Mouse (Mus musculus): ENCODE data around the gene Limk1. TPM values are rescaled to one million over a fixed set of nuclear protein-coding genes. Genes with fewer than 3 reads are reported as not detected.
A peak's percentile ranks its signal among the peaks of the same experiment; 100 is the strongest.

Limk1 gene
- polyA plus RNA-seq, 1 experiment from 2014 or later = 8.4 TPM

DNA sequence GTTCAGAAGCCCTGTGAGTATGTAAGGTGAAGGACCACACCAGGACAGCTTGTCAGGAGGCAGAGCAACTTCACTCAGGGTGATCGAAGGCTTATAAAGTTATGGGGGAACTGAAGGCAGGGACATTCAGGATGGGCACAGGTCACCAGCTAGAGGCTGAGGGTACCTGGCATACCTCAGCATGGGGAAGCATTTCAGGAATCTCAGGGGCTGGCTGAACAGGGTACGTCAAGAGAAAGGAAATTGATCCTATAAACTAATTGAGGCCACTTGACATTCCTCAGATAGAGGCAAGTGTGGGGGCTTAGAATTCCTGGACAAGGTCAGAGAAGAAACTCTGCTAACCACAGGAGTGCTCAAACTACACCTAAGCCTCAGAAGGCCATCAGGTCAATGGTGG lies 7.1 kb upstream of the Limk1 start:
- Histone ChIP-seq H3K27ac (no peak overlapping the region), H3K4me2 (replicated peaks) (no peak overlapping the region), H3K4me3 (no peak overlapping the region), H3K9me3 (peaks cover 10% of the 10 kb centered on the region; the same call in 1 of the 2 replicates), H3K36me3 (no peaks in the 10 kb centered on the region), H3K4me1 (no peaks in the 10 kb centered on the region), H3K9ac (no peak overlapping the region), H3K27me3 (no peaks in the 10 kb centered on the region)
- 50% methylated on average over 2 of the region's 2 CpGs for WGBS
- no peak for ATAC-seq (ENCODE audit: low FRiP score, low read depth)

- no peak overlapping the region for H3K4me2 ChIP-seq (replicated peaks)
- WGBS = 14% methylated on average over 2 of the region's 2 CpGs
- H3K4me3 ChIP-seq = no peak overlapping the region
- H3K27ac ChIP-seq = no peak overlapping the region
- H3K36me3 ChIP-seq = no peaks in the 10 kb centered on the region
- H3K27me3 ChIP-seq = no peaks in the 10 kb centered on the region
- no peaks in the 10 kb centered on the region for H3K4me1 ChIP-seq
- no peak overlapping the region for H3K9ac ChIP-seq
- H3K9me3 ChIP-seq = peaks cover 7% of the 10 kb centered on the region; the same call in 1 of the 2 replicates
- no peak for ATAC-seq (ENCODE audit: low FRiP score, low read depth)
Observed at GRCm38 (mm10) chr5:134695082-134695481, 6.7 kb upstream of the Limk1 start.

DNA sequence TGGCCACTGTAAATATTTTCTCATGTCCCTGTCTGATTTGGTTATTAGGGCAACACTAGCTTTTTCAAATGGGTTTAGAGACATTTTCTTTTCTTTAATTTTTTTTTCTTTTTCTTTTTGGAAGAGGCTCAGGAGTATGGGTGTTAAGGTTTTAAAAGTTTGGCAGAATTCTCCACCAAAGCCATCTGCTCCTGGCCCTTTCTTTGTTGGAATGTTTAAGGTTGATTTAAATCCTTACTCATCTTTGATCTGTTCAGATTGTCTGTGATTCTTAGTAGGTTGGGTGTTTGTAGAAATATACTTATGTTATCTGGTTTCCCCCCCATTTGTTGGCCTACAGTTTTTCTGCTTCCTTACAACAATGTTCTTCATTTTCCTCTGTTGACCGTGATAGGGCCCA lies 4.3 kb upstream of the Limk1 start:
- Histone ChIP-seq H3K27ac (no peak overlapping the region), H3K9ac (no peak overlapping the region), H3K9me3 (peaks cover 3% of the 10 kb centered on the region; the same call in 1 of the 2 replicates), H3K4me1 (peaks cover 7% of the 10 kb centered on the region), H3K36me3 (no peaks in the 10 kb centered on the region), H3K27me3 (no peaks in the 10 kb centered on the region), H3K4me3 (no peak overlapping the region), H3K4me2 (replicated peaks) (no peak overlapping the region)
- 90% methylated on average over 1 of the region's 1 CpGs for WGBS
- ATAC-seq (ENCODE audit: low FRiP score, low read depth) = no peak

DNA sequence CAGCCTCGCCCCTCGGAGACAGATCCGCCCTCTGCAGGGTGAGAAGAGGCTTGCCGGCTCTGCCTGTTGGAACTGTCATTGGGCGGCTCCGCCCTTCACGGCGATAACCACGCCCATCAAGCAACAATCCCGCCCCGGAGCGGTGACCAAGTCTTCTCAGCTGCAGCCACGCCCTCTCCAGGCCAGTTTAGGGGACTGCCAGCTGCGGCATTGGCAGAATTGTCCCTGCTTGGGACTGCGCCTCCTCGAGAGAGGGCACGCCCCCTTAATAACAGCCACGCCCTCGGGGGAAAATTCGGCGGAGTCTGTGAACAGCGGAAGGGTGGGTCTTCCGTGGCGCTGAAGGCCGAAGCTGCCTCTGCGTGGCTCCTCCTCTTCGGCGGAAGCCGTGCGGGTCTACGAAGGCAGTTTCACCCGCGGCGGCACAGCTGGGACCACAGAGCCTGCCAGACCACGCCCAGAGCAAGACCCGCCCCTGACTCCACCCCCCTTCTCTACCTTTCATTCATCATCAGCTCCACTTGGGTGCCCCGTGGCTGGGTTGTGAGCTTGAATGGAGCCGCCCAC lies 403 bp upstream of the Limk1 start:
- ATAC-seq (ENCODE audit: low FRiP score, low read depth) = peak; percentile 97
- Histone ChIP-seq H3K9ac (peak overlapping the region; percentile 35), H3K4me2 (replicated peaks) (peak overlapping the region; percentile 89), H3K4me1 (peaks cover 15% of the 10 kb centered on the region), H3K36me3 (peaks cover 28% of the 10 kb centered on the region), H3K9me3 (no peaks in the 10 kb centered on the region), H3K4me3 (peak overlapping the region; percentile 79), H3K27ac (peak overlapping the region; percentile 16; the same call in 1 of the 2 replicates), H3K27me3 (peaks cover 4% of the 10 kb centered on the region; the same call in 1 of the 2 replicates)
- WGBS = 0% methylated on average over 38 of the region's 38 CpGs

- H3K4me1 ChIP-seq = peaks cover 15% of the 10 kb centered on the region
- no peak for ATAC-seq (ENCODE audit: low FRiP score, low read depth)
- H3K4me2 ChIP-seq (replicated peaks) = peak overlapping the region; percentile 89
- H3K9me3 ChIP-seq = no peaks in the 10 kb centered on the region
- peak overlapping the region; percentile 79 for H3K4me3 ChIP-seq
- peaks cover 4% of the 10 kb centered on the region; the same call in 1 of the 2 replicates for H3K27me3 ChIP-seq
- WGBS = 88% methylated on average over 1 of the region's 1 CpGs
- no peak overlapping the region for H3K27ac ChIP-seq
- H3K9ac ChIP-seq = peak overlapping the region; percentile 88
- H3K36me3 ChIP-seq = peaks cover 40% of the 10 kb centered on the region
Observed at GRCm38 (mm10) chr5:134687187-134687586, 1.2 kb downstream of the Limk1 start.

- no peak overlapping the region for H3K4me2 ChIP-seq (replicated peaks)
- H3K27me3 ChIP-seq = peaks cover 4% of the 10 kb centered on the region; the same call in 1 of the 2 replicates
- H3K27ac ChIP-seq = no peak overlapping the region
- no peak overlapping the region for H3K4me3 ChIP-seq
- H3K36me3 ChIP-seq = peaks cover 40% of the 10 kb centered on the region
- ATAC-seq (ENCODE audit: low FRiP score, low read depth) = no peak
- no peaks in the 10 kb centered on the region for H3K9me3 ChIP-seq
- H3K9ac ChIP-seq = no peak overlapping the region
- WGBS = 93% methylated on average over 6 of the region's 6 CpGs
- H3K4me1 ChIP-seq = peaks cover 15% of the 10 kb centered on the region
Observed at GRCm38 (mm10) chr5:134686541-134686940, 1.9 kb downstream of the Limk1 start.

DNA sequence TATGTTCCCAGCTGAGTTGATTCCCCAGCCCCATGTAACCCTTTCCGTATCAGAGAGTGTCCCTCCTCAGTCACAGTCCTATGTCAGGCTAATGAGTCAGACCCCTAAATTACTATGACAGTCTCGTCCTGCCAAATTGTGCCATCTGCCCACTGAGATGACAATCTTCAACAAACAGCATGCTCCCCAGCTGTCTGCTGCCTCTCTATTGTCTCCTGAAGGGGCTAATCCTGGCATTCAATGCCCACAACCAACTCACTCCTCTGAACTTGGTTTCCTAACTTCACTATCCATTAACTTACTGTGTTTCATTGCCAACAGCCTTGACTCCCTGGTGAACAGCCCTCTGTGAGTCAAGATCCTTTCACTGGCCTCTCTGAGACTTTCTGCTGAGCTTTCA lies 4.0 kb downstream of the Limk1 start:
- Histone ChIP-seq H3K4me2 (replicated peaks) (no peak overlapping the region), H3K4me3 (no peak overlapping the region), H3K27me3 (peaks cover 4% of the 10 kb centered on the region; the same call in 1 of the 2 replicates), H3K36me3 (peaks cover 49% of the 10 kb centered on the region), H3K9me3 (no peaks in the 10 kb centered on the region), H3K9ac (no peak overlapping the region), H3K4me1 (peaks cover 14% of the 10 kb centered on the region), H3K27ac (no peak overlapping the region)
- WGBS = 82% methylated on average over 2 of the region's 2 CpGs
- no peak for ATAC-seq (ENCODE audit: low FRiP score, low read depth)

- WGBS = 24% methylated on average over 2 of the region's 2 CpGs
- no peak overlapping the region for H3K4me3 ChIP-seq
- no peak for ATAC-seq (ENCODE audit: low FRiP score, low read depth)
Observed at GRCm38 (mm10) chr5:134683813-134684212, 4.6 kb downstream of the Limk1 start.

GRCm38 (mm10) chr5:134680238-134680637 lies 8.2 kb downstream of the Limk1 start:
- H3K9me3 ChIP-seq = no peaks in the 10 kb centered on the region
- no peak overlapping the region for H3K4me2 ChIP-seq (replicated peaks)
- H3K27me3 ChIP-seq = no peaks in the 10 kb centered on the region
- no peak for ATAC-seq (ENCODE audit: low FRiP score, low read depth)
- no peak overlapping the region for H3K27ac ChIP-seq
- H3K9ac ChIP-seq = no peak overlapping the region
- no peak overlapping the region for H3K4me3 ChIP-seq
- peaks cover 35% of the 10 kb centered on the region for H3K36me3 ChIP-seq
- 78% methylated on average over 12 of the region's 12 CpGs for WGBS
- peaks cover 20% of the 10 kb centered on the region for H3K4me1 ChIP-seq

More at GRCm38 (mm10) chr5:134683813-134684212, 4.6 kb downstream of the Limk1 start:
- Histone ChIP-seq H3K27me3 (peaks cover 4% of the 10 kb centered on the region; the same call in 1 of the 2 replicates), H3K4me2 (replicated peaks) (no peak overlapping the region), H3K9me3 (no peaks in the 10 kb centered on the region), H3K9ac (no peak overlapping the region), H3K27ac (no peak overlapping the region), H3K4me1 (peaks cover 12% of the 10 kb centered on the region), H3K36me3 (peaks cover 49% of the 10 kb centered on the region)

GRCm38 (mm10) chr5:134678827-134679546 lies 9.4 kb downstream of the Limk1 start:
- Histone ChIP-seq H3K36me3 (peaks cover 23% of the 10 kb centered on the region), H3K9ac (peak overlapping the region; percentile 31; the same call in 1 of the 2 replicates)
- 54% methylated on average over 8 of the region's 8 CpGs for WGBS

DNA sequence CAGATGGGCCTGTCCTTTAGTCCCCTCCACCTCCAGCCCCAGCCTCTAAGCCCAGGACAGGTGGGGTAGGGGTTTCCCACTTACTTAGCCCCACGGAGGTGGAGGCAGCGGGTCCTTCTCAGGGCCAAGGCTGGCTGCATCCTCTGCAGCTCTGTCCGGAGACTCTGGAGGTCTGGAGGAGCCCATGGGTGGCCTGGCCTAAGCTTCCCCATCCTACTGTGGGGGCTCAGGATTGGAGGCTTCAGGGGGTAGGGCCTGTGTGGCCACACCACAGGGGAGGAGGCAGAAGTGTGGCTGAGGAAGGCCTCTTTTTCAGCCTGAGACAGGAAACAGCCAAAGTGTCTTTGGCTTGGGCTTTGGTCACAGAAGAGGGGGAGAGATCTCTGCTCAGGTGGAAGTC lies 10.4 kb downstream of the Limk1 start:
- no peak overlapping the region for H3K27ac ChIP-seq
- no peak overlapping the region for H3K9ac ChIP-seq
- ATAC-seq (ENCODE audit: low FRiP score, low read depth) = no peak

More at GRCm38 (mm10) chr5:134678827-134679546, 9.4 kb downstream of the Limk1 start:
- no peak overlapping the region for H3K4me3 ChIP-seq
- no peaks in the 10 kb centered on the region for H3K27me3 ChIP-seq
- peaks cover 20% of the 10 kb centered on the region for H3K4me1 ChIP-seq
- no peak overlapping the region for H3K4me2 ChIP-seq (replicated peaks)
- no peak overlapping the region for H3K27ac ChIP-seq
- no peak for ATAC-seq (ENCODE audit: low FRiP score, low read depth)
- no peaks in the 10 kb centered on the region for H3K9me3 ChIP-seq

DNA sequence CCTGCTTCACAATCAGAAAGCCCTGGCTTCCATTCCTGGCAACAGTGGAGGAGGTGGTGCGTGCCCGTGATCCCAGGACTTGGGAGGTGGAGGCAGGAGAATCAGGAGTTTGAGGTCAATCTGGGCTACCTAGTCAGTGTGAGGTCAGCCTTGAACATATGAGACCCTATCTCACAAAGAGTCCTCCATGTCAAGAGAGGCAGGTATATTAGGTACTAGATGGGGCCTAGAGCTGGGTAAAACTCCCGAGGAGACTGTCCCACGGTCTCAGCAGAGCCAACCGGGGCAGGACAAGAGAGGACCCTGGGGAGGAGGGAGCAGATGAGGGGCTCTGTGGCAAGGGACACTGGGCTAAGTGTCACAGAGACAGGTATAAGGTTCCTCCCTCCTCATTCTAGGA lies 10.9 kb downstream of the Limk1 start:
- Histone ChIP-seq H3K27me3 (no peaks in the 10 kb centered on the region), H3K27ac (no peak overlapping the region), H3K9ac (no peak overlapping the region), H3K4me3 (no peak overlapping the region), H3K9me3 (no peaks in the 10 kb centered on the region), H3K36me3 (peaks cover 17% of the 10 kb centered on the region), H3K4me1 (peaks cover 20% of the 10 kb centered on the region), H3K4me2 (replicated peaks) (no peak overlapping the region)
- no peak for ATAC-seq (ENCODE audit: low FRiP score, low read depth)
- 81% methylated on average over 5 of the region's 5 CpGs for WGBS

More for the DNA sequence above, 10.4 kb downstream of the Limk1 start:
- WGBS = 85% methylated on average over 3 of the region's 3 CpGs
- H3K4me1 ChIP-seq = peaks cover 20% of the 10 kb centered on the region
- no peak overlapping the region for H3K4me3 ChIP-seq
- peaks cover 17% of the 10 kb centered on the region for H3K36me3 ChIP-seq
- no peaks in the 10 kb centered on the region for H3K27me3 ChIP-seq
- no peaks in the 10 kb centered on the region for H3K9me3 ChIP-seq
- H3K4me2 ChIP-seq (replicated peaks) = no peak overlapping the region
